Mouse (Mus musculus) ES-Bruce4 (cell line): Measurements from ENCODE around the gene Clmn.

Experiments
- CTCF ChIP-seq: IDR thresholded peaks from one replicate; pipeline ENCODE4 v1.8.1; 2011; ENCODE audit warnings: low read depth, low read length
- POLR2A ChIP-seq: IDR thresholded peaks from one replicate; pipeline ENCODE4 v1.8.1; 2011; ENCODE audit warnings: low read length; ENCODE audit not compliant: insufficient read depth

DNA sequence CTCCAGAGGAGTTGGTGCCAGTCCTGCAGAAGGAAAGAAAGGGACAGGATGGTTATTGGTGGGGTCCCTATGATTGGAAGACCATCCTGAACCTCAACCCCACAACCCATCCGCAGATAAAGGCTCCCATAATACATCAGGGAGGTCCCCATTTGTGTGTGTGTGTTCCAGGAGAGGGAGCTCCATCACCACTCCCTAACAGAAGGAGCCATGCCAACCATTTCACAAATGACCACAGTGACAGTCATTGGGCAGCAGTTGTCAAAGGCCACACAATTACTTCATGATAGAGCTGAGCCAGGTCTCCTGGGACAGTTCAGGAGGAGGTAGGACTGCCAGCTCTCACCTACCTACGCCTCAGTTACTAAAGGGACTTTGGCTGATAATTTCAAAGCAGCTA lies 92.9 kb downstream of the Clmn start:
- TF ChIP-seq POLR2A (no peak), CTCF (no peak)
